In the genomic region with DNA sequence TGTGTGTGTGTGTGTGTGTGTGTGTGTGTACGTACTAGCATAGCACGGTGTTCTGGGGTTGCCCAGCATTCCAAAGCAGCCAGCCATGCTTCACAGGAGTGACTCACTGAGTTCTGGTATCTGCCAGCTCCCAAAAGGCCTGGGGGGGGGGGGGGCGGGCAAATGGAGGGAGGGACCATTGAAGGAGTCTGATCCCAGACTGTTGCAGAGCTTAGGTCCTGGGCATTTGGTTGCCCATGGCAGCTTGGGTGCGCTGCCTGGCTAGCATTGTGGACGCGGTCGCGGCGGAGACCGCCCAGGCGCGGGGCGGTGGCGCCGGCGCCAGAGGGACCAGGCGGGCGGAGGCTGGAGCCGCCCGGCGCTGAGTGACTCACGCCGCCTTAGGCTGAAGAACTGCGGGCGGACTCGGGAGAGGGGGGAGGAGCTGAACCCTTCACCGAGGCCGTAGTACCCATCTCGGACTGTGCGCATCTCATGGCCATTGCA, we compare ENCODE assay signal across 8 mouse cellular contexts. TPM values are rescaled to one million over a fixed set of nuclear protein-coding genes. Genes with fewer than 3 reads are reported as not detected.
DNase-seq lines count a peak whose midpoint lies in the region; ATAC-seq lines count a peak whose summit lies in the region.
"Had no signal": no experiment of that assay in that cellular context is flagged by ENCODE, and none has a peak within 500 bp of the region (broad histone marks: within the 10 kb centered on the region; RNA-seq: fewer than 3 reads in every experiment).

No protein-coding gene starts in this region.

- peak overlapping the region; percentile 65 for H3K4me3 ChIP-seq in embryonic facial prominence, embryonic 12.5 days
- peak overlapping the region; percentile 29 for H3K4me3 ChIP-seq in midbrain, embryonic 12.5 days

- peak overlapping the region; percentile 69 for H3K9ac ChIP-seq in embryonic facial prominence, embryonic 12.5 days
- no peak overlapping the region; the same call in 1 of the 2 replicates for H3K9ac ChIP-seq in midbrain, embryonic 12.5 days (replicated peaks)

- ATAC-seq in embryonic facial prominence, embryonic 12.5 days (ENCODE audit: insufficient number of reproducible peaks, insufficient read depth, low FRiP score, low TSS enrichment): no peak
- ATAC-seq in midbrain, embryonic 12.5 days (ENCODE audit: low FRiP score, low read depth): peak; percentile 17; the same call in 1 of the 2 replicates
- ATAC-seq in monocyte, adult 5-6 weeks (replicated peaks; ENCODE audit: insufficient number of reproducible peaks, low FRiP score, low TSS enrichment, poor library complexity, severe bottlenecking): no peak

- WGBS in embryonic facial prominence, embryonic 12.5 days: under 1% methylated on average over 28 of the region's 30 CpGs
- WGBS in midbrain, embryonic 12.5 days: 0% methylated on average over 28 of the region's 30 CpGs

- peaks cover 59% of the 10 kb centered on the region for H3K27me3 ChIP-seq in embryonic facial prominence, embryonic 12.5 days
- H3K27me3 ChIP-seq in midbrain, embryonic 12.5 days: peaks cover 90% of the 10 kb centered on the region

- peaks cover 28% of the 10 kb centered on the region for H3K4me1 ChIP-seq in embryonic facial prominence, embryonic 12.5 days
- H3K4me1 ChIP-seq in midbrain, embryonic 12.5 days: peaks cover 55% of the 10 kb centered on the region

- no peaks in the 10 kb centered on the region for H3K36me3 ChIP-seq in embryonic facial prominence, embryonic 12.5 days
- no peaks in the 10 kb centered on the region for H3K36me3 ChIP-seq in midbrain, embryonic 12.5 days

- DNase-seq in urinary bladder, adult 18-20 months (ENCODE audit: low spot score in 2 of 2): peak; percentile 55 to 58
- no peak for DNase-seq in urinary bladder, postnatal 10 days (ENCODE audit: low spot score)
- peak; percentile 32 for DNase-seq in induced T-regulatory cell, adult 2 months (ENCODE audit: low read depth)
- DNase-seq in testis, postnatal 14 days (ENCODE audit: low spot score): no peak

- no peaks in the 10 kb centered on the region for H3K9me3 ChIP-seq in embryonic facial prominence, embryonic 12.5 days
- H3K9me3 ChIP-seq in midbrain, embryonic 12.5 days: no peaks in the 10 kb centered on the region

- peak overlapping the region; percentile 89 for H3K27ac ChIP-seq in embryonic facial prominence, embryonic 12.5 days
- H3K27ac ChIP-seq in midbrain, embryonic 12.5 days (replicated peaks): peak overlapping the region; percentile 42

- H3K4me2 ChIP-seq in embryonic facial prominence, embryonic 12.5 days (replicated peaks): peak overlapping the region; percentile 89
- H3K4me2 ChIP-seq in midbrain, embryonic 12.5 days (replicated peaks): peak overlapping the region; percentile 32

RNA-seq across cellular contexts. Expression of a gene that starts 3.7 kb away (rescaled TPM):
- 21.9 and 29.7 TPM in 2 replicates for polyA plus RNA-seq in embryonic facial prominence, embryonic 12.5 days (2016; fragmentation: Nextera tagmentation; extraction: Ambion mirVana)
- polyA plus RNA-seq in midbrain, embryonic 12.5 days (2016; fragmentation: Nextera tagmentation; extraction: Ambion mirVana): 15.8 and 21.5 TPM in 2 replicates
- 0.53 TPM in 1 of 3 replicates, not detected in the others for total RNA-seq in monocyte, adult 5-6 weeks (2017)
- polyA plus RNA-seq: spleen, adult 2 months had no signal

RNA-seq across cellular contexts. Expression of a gene that starts 14.9 kb away (rescaled TPM):
- polyA plus RNA-seq in embryonic facial prominence, embryonic 12.5 days (2016; fragmentation: Nextera tagmentation; extraction: Ambion mirVana): 65.4 and 87.0 TPM in 2 replicates
- polyA plus RNA-seq in midbrain, embryonic 12.5 days (2016; fragmentation: Nextera tagmentation; extraction: Ambion mirVana): 37.2 and 59.9 TPM in 2 replicates
- total RNA-seq in monocyte, adult 5-6 weeks (2017): not detected in 3 replicates

Comparison
In these comparisons a context has a peak if more than half of its experiments do, and no peak if none do; other contexts are left out.
1. DNase-seq: peak in urinary bladder, adult 18-20 months (2 of 2) and induced T-regulatory cell, adult 2 months (single experiment); none in urinary bladder, postnatal 10 days (single experiment) and testis, postnatal 14 days (single experiment).